Mouse (Mus musculus) 416B (cell line): ENCODE measurements around the gene Notch3.

Experiments
- DNase-seq: peaks from one replicate; pipeline ENCODE4 v3.0.0; 2011; ENCODE audit warnings: low read depth

The Notch3 gene

GRCm38 (mm10) chr17:32092895-32093294 is 73.8 kb downstream of the Notch3 start:
- DNase-seq, result no peak

- no peak for DNase-seq
These were observed 74.4 kb downstream of the Notch3 start for GRCm38 (mm10) chr17:32092241-32092619.

GRCm38 (mm10) chr17:32091364-32092240 is 75.0 kb downstream of the Notch3 start:
- DNase-seq, result peak; percentile 91

- no peak for DNase-seq
These were observed 75.7 kb downstream of the Notch3 start for GRCm38 (mm10) chr17:32091032-32091363.

- DNase-seq, result no peak
These were observed 79.6 kb downstream of the Notch3 start for GRCm38 (mm10) chr17:32087069-32087468.

GRCm38 (mm10) chr17:32083351-32083750 is 83.3 kb downstream of the Notch3 start:
- no peak for DNase-seq

- DNase-seq, result peak; percentile 62
These were observed 91.5 kb downstream of the Notch3 start for GRCm38 (mm10) chr17:32075164-32075563.

- DNase-seq, result peak; percentile 50
These were observed 92.0 kb downstream of the Notch3 start for GRCm38 (mm10) chr17:32074658-32075057.

GRCm38 (mm10) chr17:32073359-32073758 is 93.3 kb downstream of the Notch3 start:
- DNase-seq, result peak; percentile 76
